Mouse (Mus musculus): Measurements from ENCODE around the gene Med22. TPM values are rescaled to one million over a fixed set of nuclear protein-coding genes. Genes with fewer than 3 reads are reported as not detected.

The Med22 gene
- polyA plus RNA-seq (2014; fragmentation: Nextera tagmentation; extraction: Ambion mirVana), result 112 and 120 TPM in 2 replicates

- 0% methylated on average over 74 of the region's 74 CpGs for WGBS
- Histone ChIP-seq H3K4me3 (ENCODE audit: low read depth, low read length) (peak within 1 kb of the TSS; percentile 93), H3K27ac (ENCODE audit: low read depth, low read length) (peak within 1 kb of the TSS; percentile 85), H3K4me1 (replicated peaks; ENCODE audit: control insufficient read depth, insufficient read depth, low read length) (peaks cover 10% of the 10 kb centered on the region), H3K36me3 (ENCODE audit: control insufficient read depth, insufficient read depth, low read length) (peaks cover 24% of the 10 kb centered on the region; the same call in 1 of the 2 replicates), H3K27me3 (ENCODE audit: control insufficient read depth, insufficient read depth, low read length) (no peaks in the 10 kb centered on the region), H3K4me2 (ENCODE audit: low read depth, low read length, severe bottlenecking) (peak within 1 kb of the TSS; percentile 98), H3K9me3 (ENCODE audit: control insufficient read depth, low read length) (no peaks in the 10 kb centered on the region), H3K9ac (ENCODE audit: low read length) (peak within 1 kb of the TSS; percentile 95)
- peak; percentile 100 for DNase-seq (ENCODE audit: low spot score)
- ATAC-seq (replicated peaks; ENCODE audit: low FRiP score), result peak; percentile 93
Measured at GRCm38 (mm10) chr2:26910124-26910993, at the start of gene Med22, which contains the start of gene Rpl7a. Med22 (minus strand) TSS chr2:26910677. Rpl7a (plus strand) TSS chr2:26910764.

GRCm38 (mm10) chr2:26957488-26957859, 47.0 kb upstream of the Med22 start:
- Histone ChIP-seq H3K9me3 (ENCODE audit: control insufficient read depth, low read length) (no peaks in the 10 kb centered on the region), H3K9ac (ENCODE audit: low read length) (no peak overlapping the region)

GRCm38 (mm10) chr2:26956811-26957487, 46.5 kb upstream of the Med22 start:
- H3K4me2 ChIP-seq (ENCODE audit: low read depth, low read length, severe bottlenecking), result no peak overlapping the region
- H3K4me3 ChIP-seq (ENCODE audit: low read depth, low read length), result no peak overlapping the region
- H3K27ac ChIP-seq (ENCODE audit: low read depth, low read length), result no peak overlapping the region
- no peak for DNase-seq (ENCODE audit: low spot score)
- H3K9me3 ChIP-seq (ENCODE audit: control insufficient read depth, low read length), result no peaks in the 10 kb centered on the region
- H3K9ac ChIP-seq (ENCODE audit: low read length), result no peak overlapping the region
- 96% methylated on average over 12 of the region's 12 CpGs for WGBS
- H3K4me1 ChIP-seq (replicated peaks; ENCODE audit: control insufficient read depth, insufficient read depth, low read length), result no peaks in the 10 kb centered on the region
- peaks cover 16% of the 10 kb centered on the region; the same call in 1 of the 2 replicates for H3K36me3 ChIP-seq (ENCODE audit: control insufficient read depth, insufficient read depth, low read length)
- no peaks in the 10 kb centered on the region for H3K27me3 ChIP-seq (ENCODE audit: control insufficient read depth, insufficient read depth, low read length)
- no peak for ATAC-seq (replicated peaks; ENCODE audit: low FRiP score)

More at GRCm38 (mm10) chr2:26957488-26957859, 47.0 kb upstream of the Med22 start:
- H3K36me3 ChIP-seq (ENCODE audit: control insufficient read depth, insufficient read depth, low read length), result peaks cover 16% of the 10 kb centered on the region; the same call in 1 of the 2 replicates
- H3K4me3 ChIP-seq (ENCODE audit: low read depth, low read length), result no peak overlapping the region
- no peaks in the 10 kb centered on the region for H3K4me1 ChIP-seq (replicated peaks; ENCODE audit: control insufficient read depth, insufficient read depth, low read length)
- no peak for DNase-seq (ENCODE audit: low spot score)
- WGBS, result 96% methylated on average over 2 of the region's 2 CpGs
- H3K27me3 ChIP-seq (ENCODE audit: control insufficient read depth, insufficient read depth, low read length), result no peaks in the 10 kb centered on the region
- no peak overlapping the region for H3K27ac ChIP-seq (ENCODE audit: low read depth, low read length)
- H3K4me2 ChIP-seq (ENCODE audit: low read depth, low read length, severe bottlenecking), result no peak overlapping the region
- no peak for ATAC-seq (replicated peaks; ENCODE audit: low FRiP score)

- Histone ChIP-seq H3K4me1 (replicated peaks; ENCODE audit: control insufficient read depth, insufficient read depth, low read length) (no peaks in the 10 kb centered on the region), H3K27me3 (ENCODE audit: control insufficient read depth, insufficient read depth, low read length) (no peaks in the 10 kb centered on the region), H3K4me2 (ENCODE audit: low read depth, low read length, severe bottlenecking) (no peak overlapping the region), H3K9ac (ENCODE audit: low read length) (no peak overlapping the region), H3K4me3 (ENCODE audit: low read depth, low read length) (no peak overlapping the region), H3K9me3 (ENCODE audit: control insufficient read depth, low read length) (no peaks in the 10 kb centered on the region), H3K27ac (ENCODE audit: low read depth, low read length) (no peak overlapping the region), H3K36me3 (ENCODE audit: control insufficient read depth, insufficient read depth, low read length) (peaks cover 16% of the 10 kb centered on the region; the same call in 1 of the 2 replicates)
- WGBS, result 97% methylated on average over 2 of the region's 2 CpGs
- no peak for DNase-seq (ENCODE audit: low spot score)
- ATAC-seq (replicated peaks; ENCODE audit: low FRiP score), result no peak
Measured at GRCm38 (mm10) chr2:26954735-26955395, 44.4 kb upstream of the Med22 start.

- Histone ChIP-seq H3K27me3 (ENCODE audit: control insufficient read depth, insufficient read depth, low read length) (no peaks in the 10 kb centered on the region), H3K4me1 (replicated peaks; ENCODE audit: control insufficient read depth, insufficient read depth, low read length) (no peaks in the 10 kb centered on the region), H3K9ac (ENCODE audit: low read length) (no peak overlapping the region), H3K4me3 (ENCODE audit: low read depth, low read length) (no peak overlapping the region), H3K36me3 (ENCODE audit: control insufficient read depth, insufficient read depth, low read length) (peaks cover 10% of the 10 kb centered on the region; the same call in 1 of the 2 replicates), H3K4me2 (ENCODE audit: low read depth, low read length, severe bottlenecking) (no peak overlapping the region), H3K9me3 (ENCODE audit: control insufficient read depth, low read length) (no peaks in the 10 kb centered on the region), H3K27ac (ENCODE audit: low read depth, low read length) (no peak overlapping the region)
- WGBS, result 96% methylated on average over 8 of the region's 8 CpGs
- no peak for DNase-seq (ENCODE audit: low spot score)
- no peak for ATAC-seq (replicated peaks; ENCODE audit: low FRiP score)
Measured at GRCm38 (mm10) chr2:26952866-26953265, 42.4 kb upstream of the Med22 start.

- ATAC-seq (replicated peaks; ENCODE audit: low FRiP score) (no peak), DNase-seq (ENCODE audit: low spot score) (no peak)
- Histone ChIP-seq H3K9ac (ENCODE audit: low read length) (no peak overlapping the region), H3K4me1 (replicated peaks; ENCODE audit: control insufficient read depth, insufficient read depth, low read length) (no peaks in the 10 kb centered on the region), H3K36me3 (ENCODE audit: control insufficient read depth, insufficient read depth, low read length) (peaks cover 6% of the 10 kb centered on the region; the same call in 1 of the 2 replicates), H3K4me2 (ENCODE audit: low read depth, low read length, severe bottlenecking) (no peak overlapping the region), H3K27me3 (ENCODE audit: control insufficient read depth, insufficient read depth, low read length) (no peaks in the 10 kb centered on the region), H3K4me3 (ENCODE audit: low read depth, low read length) (no peak overlapping the region), H3K9me3 (ENCODE audit: control insufficient read depth, low read length) (no peaks in the 10 kb centered on the region), H3K27ac (ENCODE audit: low read depth, low read length) (no peak overlapping the region)
- 92% methylated on average over 4 of the region's 4 CpGs for WGBS
Measured at GRCm38 (mm10) chr2:26952193-26952592, 41.7 kb upstream of the Med22 start.

- H3K27ac ChIP-seq (ENCODE audit: low read depth, low read length), result no peak overlapping the region
Measured at GRCm38 (mm10) chr2:26951346-26951905, 40.9 kb upstream of the Med22 start.

GRCm38 (mm10) chr2:26950411-26950810, 39.9 kb upstream of the Med22 start:
- no peak for ATAC-seq (replicated peaks; ENCODE audit: low FRiP score)
- no peak overlapping the region for H3K4me2 ChIP-seq (ENCODE audit: low read depth, low read length, severe bottlenecking)
- DNase-seq (ENCODE audit: low spot score), result no peak
- H3K9ac ChIP-seq (ENCODE audit: low read length), result no peak overlapping the region
- H3K27me3 ChIP-seq (ENCODE audit: control insufficient read depth, insufficient read depth, low read length), result no peaks in the 10 kb centered on the region
- no peaks in the 10 kb centered on the region for H3K9me3 ChIP-seq (ENCODE audit: control insufficient read depth, low read length)
- peaks cover 6% of the 10 kb centered on the region; the same call in 1 of the 2 replicates for H3K36me3 ChIP-seq (ENCODE audit: control insufficient read depth, insufficient read depth, low read length)
- WGBS, result 83% methylated on average over 2 of the region's 2 CpGs
- no peak overlapping the region for H3K4me3 ChIP-seq (ENCODE audit: low read depth, low read length)
- no peaks in the 10 kb centered on the region for H3K4me1 ChIP-seq (replicated peaks; ENCODE audit: control insufficient read depth, insufficient read depth, low read length)
- no peak overlapping the region for H3K27ac ChIP-seq (ENCODE audit: low read depth, low read length)

More at GRCm38 (mm10) chr2:26951346-26951905, 40.9 kb upstream of the Med22 start:
- Histone ChIP-seq H3K27me3 (ENCODE audit: control insufficient read depth, insufficient read depth, low read length) (no peaks in the 10 kb centered on the region), H3K9ac (ENCODE audit: low read length) (no peak overlapping the region), H3K9me3 (ENCODE audit: control insufficient read depth, low read length) (no peaks in the 10 kb centered on the region), H3K4me1 (replicated peaks; ENCODE audit: control insufficient read depth, insufficient read depth, low read length) (no peaks in the 10 kb centered on the region), H3K4me3 (ENCODE audit: low read depth, low read length) (no peak overlapping the region), H3K4me2 (ENCODE audit: low read depth, low read length, severe bottlenecking) (no peak overlapping the region), H3K36me3 (ENCODE audit: control insufficient read depth, insufficient read depth, low read length) (peaks cover 6% of the 10 kb centered on the region; the same call in 1 of the 2 replicates)
- DNase-seq (ENCODE audit: low spot score) (no peak), ATAC-seq (replicated peaks; ENCODE audit: low FRiP score) (no peak)
- WGBS, result 88% methylated on average over 8 of the region's 8 CpGs

All from forebrain, embryonic 11.5 days (tissue).